Mouse (Mus musculus): Measurements from ENCODE around the gene Samd1. TPM values are rescaled to one million over a fixed set of nuclear protein-coding genes. Genes with fewer than 3 reads are reported as not detected.

Samd1 gene
- polyA plus RNA-seq, 1 experiment from 2014 or later, result 7.4 TPM

- Histone ChIP-seq H3K4me1 (ENCODE audit: control insufficient read depth, insufficient read depth, low read length) (peaks cover 25% of the 10 kb centered on the region), H3K27me3 (ENCODE audit: control insufficient read depth, insufficient read depth, low read length) (no peaks in the 10 kb centered on the region), H3K9me3 (replicated peaks; ENCODE audit: control insufficient read depth, low read length) (no peaks in the 10 kb centered on the region), H3K4me3 (replicated peaks; ENCODE audit: low read length) (no peak overlapping the region), H3K4me2 (ENCODE audit: low read depth, low read length) (no peak overlapping the region), H3K36me3 (ENCODE audit: control insufficient read depth, insufficient read depth, low read length) (no peaks in the 10 kb centered on the region), H3K9ac (ENCODE audit: low read length) (no peak overlapping the region), H3K27ac (ENCODE audit: low read length) (no peak overlapping the region)
- ATAC-seq (ENCODE audit: insufficient read depth, low FRiP score), result no peak
- WGBS, result 72% methylated on average over 9 of the region's 9 CpGs
Measured at GRCm38 (mm10) chr8:84019738-84020137, 22.3 kb downstream of the Samd1 start.

GRCm38 (mm10) chr8:84021096-84021495 is 23.6 kb downstream of the Samd1 start, which contains the start of gene Palm3:
Gene Palm3 (plus strand): TSS chr8:84021471.
- Histone ChIP-seq H3K27me3 (ENCODE audit: control insufficient read depth, insufficient read depth, low read length) (no peaks in the 10 kb centered on the region), H3K9ac (ENCODE audit: low read length) (peak within 1 kb of the TSS; percentile 29), H3K4me3 (replicated peaks; ENCODE audit: low read length) (peak within 1 kb of the TSS; percentile 10), H3K9me3 (replicated peaks; ENCODE audit: control insufficient read depth, low read length) (no peaks in the 10 kb centered on the region), H3K4me2 (ENCODE audit: low read depth, low read length) (peak within 1 kb of the TSS; percentile 37), H3K27ac (ENCODE audit: low read length) (0 out of 2 replicates have a peak within 1 kb of the TSS, but pooled peaks have one; percentile 4), H3K36me3 (ENCODE audit: control insufficient read depth, insufficient read depth, low read length) (no peaks in the 10 kb centered on the region), H3K4me1 (ENCODE audit: control insufficient read depth, insufficient read depth, low read length) (peaks cover 28% of the 10 kb centered on the region)
- peak; percentile 87 for ATAC-seq (ENCODE audit: insufficient read depth, low FRiP score)
- whole genome bisulfite sequencing, result 8% methylated on average over 18 of the region's 18 CpGs

- H3K27ac ChIP-seq (ENCODE audit: low read length), result 0 out of 2 replicates have a peak overlapping the region, but pooled peaks have one; percentile 4
- H3K27me3 ChIP-seq (ENCODE audit: control insufficient read depth, insufficient read depth, low read length), result no peaks in the 10 kb centered on the region
- peaks cover 30% of the 10 kb centered on the region for H3K4me1 ChIP-seq (ENCODE audit: control insufficient read depth, insufficient read depth, low read length)
- H3K4me2 ChIP-seq (ENCODE audit: low read depth, low read length), result peak overlapping the region; percentile 37
- H3K9me3 ChIP-seq (replicated peaks; ENCODE audit: control insufficient read depth, low read length), result no peaks in the 10 kb centered on the region
- WGBS, result 37% methylated on average over 12 of the region's 12 CpGs
- no peaks in the 10 kb centered on the region for H3K36me3 ChIP-seq (ENCODE audit: control insufficient read depth, insufficient read depth, low read length)
- no peak for ATAC-seq (ENCODE audit: insufficient read depth, low FRiP score)
- peak overlapping the region; percentile 29 for H3K9ac ChIP-seq (ENCODE audit: low read length)
- H3K4me3 ChIP-seq (replicated peaks; ENCODE audit: low read length), result peak overlapping the region; percentile 10
Measured at GRCm38 (mm10) chr8:84021569-84021968, 24.1 kb downstream of the Samd1 start.

- no peak for ATAC-seq (ENCODE audit: insufficient read depth, low FRiP score)
- H3K4me3 ChIP-seq (replicated peaks; ENCODE audit: low read length), result no peak overlapping the region
- 10% methylated on average over 5 of the region's 5 CpGs for WGBS
- H3K27me3 ChIP-seq (ENCODE audit: control insufficient read depth, insufficient read depth, low read length), result 0 out of 2 replicates have a peak, but pooled peaks cover 5% of the 10 kb centered on the region
- no peaks in the 10 kb centered on the region for H3K36me3 ChIP-seq (ENCODE audit: control insufficient read depth, insufficient read depth, low read length)
- no peaks in the 10 kb centered on the region for H3K9me3 ChIP-seq (replicated peaks; ENCODE audit: control insufficient read depth, low read length)
- no peak overlapping the region for H3K4me2 ChIP-seq (ENCODE audit: low read depth, low read length)
- 0 out of 2 replicates have a peak overlapping the region, but pooled peaks have one; percentile 22 for H3K9ac ChIP-seq (ENCODE audit: low read length)
- H3K4me1 ChIP-seq (ENCODE audit: control insufficient read depth, insufficient read depth, low read length), result peaks cover 35% of the 10 kb centered on the region
- no peak overlapping the region for H3K27ac ChIP-seq (ENCODE audit: low read length)
Measured at GRCm38 (mm10) chr8:84023085-84023484, 25.6 kb downstream of the Samd1 start.

GRCm38 (mm10) chr8:84023631-84024030 is 26.2 kb downstream of the Samd1 start:
- peaks cover 35% of the 10 kb centered on the region for H3K4me1 ChIP-seq (ENCODE audit: control insufficient read depth, insufficient read depth, low read length)
- no peak overlapping the region for H3K4me3 ChIP-seq (replicated peaks; ENCODE audit: low read length)
- H3K9me3 ChIP-seq (replicated peaks; ENCODE audit: control insufficient read depth, low read length), result no peaks in the 10 kb centered on the region
- no peak overlapping the region for H3K27ac ChIP-seq (ENCODE audit: low read length)
- H3K27me3 ChIP-seq (ENCODE audit: control insufficient read depth, insufficient read depth, low read length), result 0 out of 2 replicates have a peak, but pooled peaks cover 5% of the 10 kb centered on the region
- H3K9ac ChIP-seq (ENCODE audit: low read length), result no peak overlapping the region
- WGBS, result 41% methylated on average over 1 of the region's 1 CpGs
- no peak overlapping the region for H3K4me2 ChIP-seq (ENCODE audit: low read depth, low read length)
- no peak for ATAC-seq (ENCODE audit: insufficient read depth, low FRiP score)
- no peaks in the 10 kb centered on the region for H3K36me3 ChIP-seq (ENCODE audit: control insufficient read depth, insufficient read depth, low read length)

- Histone ChIP-seq H3K27me3 (ENCODE audit: control insufficient read depth, insufficient read depth, low read length) (0 out of 2 replicates have a peak, but pooled peaks cover 5% of the 10 kb centered on the region), H3K36me3 (ENCODE audit: control insufficient read depth, insufficient read depth, low read length) (no peaks in the 10 kb centered on the region), H3K4me1 (ENCODE audit: control insufficient read depth, insufficient read depth, low read length) (peaks cover 35% of the 10 kb centered on the region), H3K9ac (ENCODE audit: low read length) (no peak overlapping the region), H3K27ac (ENCODE audit: low read length) (no peak overlapping the region), H3K4me2 (ENCODE audit: low read depth, low read length) (no peak overlapping the region), H3K9me3 (replicated peaks; ENCODE audit: control insufficient read depth, low read length) (no peaks in the 10 kb centered on the region), H3K4me3 (replicated peaks; ENCODE audit: low read length) (no peak overlapping the region)
- 20% methylated on average over 10 of the region's 10 CpGs for WGBS
- no peak for ATAC-seq (ENCODE audit: insufficient read depth, low FRiP score)
Measured at GRCm38 (mm10) chr8:84024171-84024570, 26.7 kb downstream of the Samd1 start.

- H3K27me3 ChIP-seq (ENCODE audit: control insufficient read depth, insufficient read depth, low read length), result 0 out of 2 replicates have a peak, but pooled peaks cover 5% of the 10 kb centered on the region
- peak; percentile 59 for ATAC-seq (ENCODE audit: insufficient read depth, low FRiP score)
- peak overlapping the region; percentile 50 for H3K4me3 ChIP-seq (replicated peaks; ENCODE audit: low read length)
- H3K9me3 ChIP-seq (replicated peaks; ENCODE audit: control insufficient read depth, low read length), result no peaks in the 10 kb centered on the region
- H3K27ac ChIP-seq (ENCODE audit: low read length), result no peak overlapping the region
- 2% methylated on average over 41 of the region's 41 CpGs for WGBS
- H3K4me1 ChIP-seq (ENCODE audit: control insufficient read depth, insufficient read depth, low read length), result peaks cover 31% of the 10 kb centered on the region
- H3K9ac ChIP-seq (ENCODE audit: low read length), result peak overlapping the region; percentile 65
- H3K4me2 ChIP-seq (ENCODE audit: low read depth, low read length), result peak overlapping the region; percentile 68
- H3K36me3 ChIP-seq (ENCODE audit: control insufficient read depth, insufficient read depth, low read length), result no peaks in the 10 kb centered on the region
Measured at GRCm38 (mm10) chr8:84025863-84026262, 28.4 kb downstream of the Samd1 start.

GRCm38 (mm10) chr8:84027449-84027848 is 30.0 kb downstream of the Samd1 start:
- Histone ChIP-seq H3K36me3 (ENCODE audit: control insufficient read depth, insufficient read depth, low read length) (no peaks in the 10 kb centered on the region), H3K4me1 (ENCODE audit: control insufficient read depth, insufficient read depth, low read length) (peaks cover 23% of the 10 kb centered on the region), H3K27me3 (ENCODE audit: control insufficient read depth, insufficient read depth, low read length) (0 out of 2 replicates have a peak, but pooled peaks cover 5% of the 10 kb centered on the region), H3K27ac (ENCODE audit: low read length) (no peak overlapping the region), H3K4me2 (ENCODE audit: low read depth, low read length) (no peak overlapping the region), H3K9ac (ENCODE audit: low read length) (no peak overlapping the region), H3K9me3 (replicated peaks; ENCODE audit: control insufficient read depth, low read length) (no peaks in the 10 kb centered on the region), H3K4me3 (replicated peaks; ENCODE audit: low read length) (no peak overlapping the region)
- ATAC-seq (ENCODE audit: insufficient read depth, low FRiP score), result no peak
- 16% methylated on average over 10 of the region's 10 CpGs for WGBS

GRCm38 (mm10) chr8:84029272-84029671 is 31.8 kb downstream of the Samd1 start:
- no peak overlapping the region for H3K4me3 ChIP-seq (replicated peaks; ENCODE audit: low read length)
- no peaks in the 10 kb centered on the region for H3K36me3 ChIP-seq (ENCODE audit: control insufficient read depth, insufficient read depth, low read length)
- no peak for ATAC-seq (ENCODE audit: insufficient read depth, low FRiP score)
- H3K27ac ChIP-seq (ENCODE audit: low read length), result no peak overlapping the region
- 90% methylated on average over 5 of the region's 5 CpGs for WGBS
- H3K4me1 ChIP-seq (ENCODE audit: control insufficient read depth, insufficient read depth, low read length), result peaks cover 10% of the 10 kb centered on the region; the same call in 1 of the 2 replicates
- no peaks in the 10 kb centered on the region for H3K9me3 ChIP-seq (replicated peaks; ENCODE audit: control insufficient read depth, low read length)
- H3K9ac ChIP-seq (ENCODE audit: low read length), result no peak overlapping the region
- 0 out of 2 replicates have a peak, but pooled peaks cover 5% of the 10 kb centered on the region for H3K27me3 ChIP-seq (ENCODE audit: control insufficient read depth, insufficient read depth, low read length)
- H3K4me2 ChIP-seq (ENCODE audit: low read depth, low read length), result no peak overlapping the region
